Mouse (Mus musculus) megakaryocyte, embryonic 14.5 days (primary cell): ENCODE data around the gene Ranbp1.

ENCODE experiments used
- FLI1 ChIP-seq: IDR thresholded peaks from 2 replicates; pipeline ENCODE4 v1.6.1; 2012; ENCODE audit warnings: low read length, inconsistent platforms, mixed read lengths
- GATA1 ChIP-seq: IDR thresholded peaks from 3 replicates; pipeline ENCODE4 v1.6.1; 2012; ENCODE audit warnings: mixed read lengths, low read length, inconsistent platforms, borderline replicate concordance

GRCm38 (mm10) chr16:18230617-18231016 lies 17.9 kb downstream of the Ranbp1 start:
- no peak for TF ChIP-seq GATA1
- TF ChIP-seq FLI1 = no peak
